Mouse (Mus musculus) A20 (cell line): Measurements from ENCODE around the gene Nat8l.

Source experiments
- DNase-seq: peaks from one replicate; pipeline ENCODE4 v3.0.0-alpha.2; 2011; ENCODE audit warnings: low read depth, low spot score

Nat8l gene

DNA sequence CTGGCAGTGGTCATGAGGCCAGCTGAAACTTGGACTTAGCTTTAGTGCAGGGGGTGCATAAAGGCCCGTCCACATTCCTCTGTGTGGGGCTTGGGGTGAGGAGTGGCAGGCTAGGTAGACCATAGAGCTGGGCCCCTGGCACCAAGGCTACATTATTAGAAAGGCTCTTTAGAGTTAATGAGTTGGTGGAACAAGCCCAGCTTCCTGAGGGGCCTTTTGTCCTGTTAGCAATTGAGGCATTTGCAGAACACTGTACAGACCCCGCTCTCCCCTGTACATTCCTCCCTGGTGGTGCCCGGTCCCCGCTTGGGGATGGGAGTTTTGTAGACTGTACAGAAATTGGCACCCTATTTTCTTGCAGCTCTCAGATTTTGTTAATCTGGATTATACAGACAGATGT is 6.9 kb downstream of the Nat8l start:
- no peak for DNase-seq

DNA sequence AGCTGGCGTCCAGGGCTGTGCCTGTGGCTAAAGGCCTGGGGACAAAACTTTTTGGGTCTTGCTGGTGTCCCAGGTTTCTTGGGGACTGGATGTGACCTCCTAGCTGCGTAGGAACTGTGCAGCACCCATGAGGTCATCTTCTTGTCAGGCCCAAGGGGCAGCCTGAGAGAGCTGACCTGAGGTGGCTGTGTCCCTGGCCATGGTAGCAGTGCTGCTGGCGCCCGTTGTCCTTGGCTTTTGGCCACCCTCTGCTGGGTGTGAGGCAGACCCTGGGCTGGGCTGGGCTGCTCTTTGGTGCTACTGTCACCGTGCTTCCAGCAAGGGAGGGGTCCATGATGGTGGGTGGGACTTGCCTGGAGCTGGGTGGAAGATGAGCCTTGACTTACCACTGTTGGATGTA is 8.8 kb downstream of the Nat8l start:
- DNase-seq: no peak

DNA sequence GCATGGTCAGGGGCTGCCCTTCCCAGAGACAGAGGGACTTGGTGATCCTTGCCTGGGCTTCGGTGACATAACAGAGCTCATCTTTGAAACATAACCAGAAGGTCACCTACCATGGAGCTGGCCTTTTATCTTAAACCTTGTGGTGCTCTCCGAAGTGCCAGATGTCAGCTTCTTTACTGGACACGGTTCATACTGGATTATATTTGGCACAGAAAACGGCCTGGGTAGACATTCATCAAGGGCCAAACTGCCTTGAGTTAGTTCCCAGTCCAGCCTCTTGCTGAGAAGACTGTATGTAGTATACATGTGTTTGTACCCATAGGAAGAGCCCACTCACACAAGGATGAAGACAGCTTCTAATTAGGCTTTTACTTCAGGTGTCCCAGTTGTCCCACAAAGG is 11.0 kb downstream of the Nat8l start:
- DNase-seq: no peak

DNA sequence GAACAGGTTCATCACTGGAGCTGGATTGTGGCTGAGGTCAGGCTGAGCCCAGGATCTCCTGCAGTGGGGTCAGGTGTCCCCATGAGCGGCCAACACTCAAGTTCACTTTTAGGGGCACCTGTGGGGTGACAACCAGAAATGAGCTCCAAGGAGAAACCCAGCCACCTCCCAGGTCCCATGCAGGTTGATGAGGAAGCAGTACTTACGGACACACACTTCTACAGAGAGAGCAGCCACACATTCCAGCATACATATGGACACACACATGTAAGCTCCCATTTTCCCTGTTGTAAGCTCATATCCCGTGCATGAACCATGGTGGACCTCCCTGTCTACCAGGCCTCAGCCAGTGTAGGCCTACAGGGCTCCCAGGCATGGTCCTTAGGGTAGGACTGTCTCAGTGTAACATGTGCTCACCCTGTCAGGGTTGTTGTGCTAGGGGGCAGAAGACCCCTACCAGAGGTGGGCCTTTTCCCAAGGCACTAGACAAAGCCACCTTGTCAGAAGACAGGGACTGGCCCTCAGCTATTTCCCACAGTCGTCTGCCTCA is 11.7 kb downstream of the Nat8l start:
- DNase-seq: no peak

DNA sequence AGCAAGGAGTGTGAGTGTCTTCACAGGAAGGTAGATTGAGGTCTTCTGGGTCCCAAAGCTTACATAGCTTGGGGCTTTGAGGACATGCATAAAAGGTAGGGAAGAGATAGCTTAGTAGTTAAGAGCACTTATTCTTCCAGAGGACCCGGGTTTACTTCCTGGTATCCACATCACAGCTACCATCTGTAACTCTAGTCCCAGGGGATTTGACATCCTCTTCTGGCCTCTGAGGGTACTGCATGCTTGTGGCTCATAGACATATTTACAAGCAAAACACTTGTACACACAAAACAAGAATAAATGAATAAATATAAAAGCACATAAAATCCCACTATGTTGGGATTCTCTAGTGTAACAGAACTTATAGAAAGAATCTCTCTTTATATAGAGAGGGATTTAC is 18.9 kb downstream of the Nat8l start:
- DNase-seq: peak; percentile 48

DNA sequence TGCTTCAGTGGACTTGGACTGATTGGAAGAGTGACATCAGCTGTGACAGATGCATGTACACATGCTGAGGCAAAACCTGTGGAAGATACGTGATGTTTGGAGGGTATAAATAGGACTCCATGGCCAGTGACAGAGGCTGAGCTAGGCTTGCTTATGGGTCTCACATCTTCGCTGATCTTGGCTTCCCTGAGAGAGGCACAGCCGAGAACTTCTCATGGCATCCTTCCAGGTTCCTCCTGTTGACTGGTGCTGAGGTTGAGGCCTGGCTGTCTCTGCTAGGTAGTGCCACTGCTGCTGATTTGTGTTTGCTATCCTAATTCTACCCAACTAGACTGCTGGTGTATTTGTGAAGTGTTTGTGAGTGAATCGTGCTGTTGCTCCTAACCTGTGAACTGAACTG is 23.2 kb downstream of the Nat8l start:
- DNase-seq: no peak

DNA sequence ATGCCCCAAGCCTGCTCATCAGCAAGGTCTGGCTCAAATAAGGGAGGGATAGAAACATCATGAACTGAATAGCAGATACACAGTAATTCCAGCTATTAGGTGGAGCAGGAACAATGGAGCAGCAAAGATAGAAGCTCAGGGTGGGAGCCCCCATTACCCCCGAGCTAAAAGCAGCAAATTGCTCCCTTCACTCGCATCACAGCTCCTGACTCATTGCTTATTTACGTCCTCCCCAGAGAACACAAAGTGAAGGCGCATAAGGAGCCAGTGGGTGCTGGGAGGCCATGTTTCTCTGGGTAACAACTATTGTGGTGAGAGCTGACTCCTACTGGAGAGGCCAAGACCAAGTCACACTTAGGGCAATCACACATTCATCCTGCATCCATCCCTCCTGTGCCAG is 34.3 kb downstream of the Nat8l start:
- no peak for DNase-seq

DNA sequence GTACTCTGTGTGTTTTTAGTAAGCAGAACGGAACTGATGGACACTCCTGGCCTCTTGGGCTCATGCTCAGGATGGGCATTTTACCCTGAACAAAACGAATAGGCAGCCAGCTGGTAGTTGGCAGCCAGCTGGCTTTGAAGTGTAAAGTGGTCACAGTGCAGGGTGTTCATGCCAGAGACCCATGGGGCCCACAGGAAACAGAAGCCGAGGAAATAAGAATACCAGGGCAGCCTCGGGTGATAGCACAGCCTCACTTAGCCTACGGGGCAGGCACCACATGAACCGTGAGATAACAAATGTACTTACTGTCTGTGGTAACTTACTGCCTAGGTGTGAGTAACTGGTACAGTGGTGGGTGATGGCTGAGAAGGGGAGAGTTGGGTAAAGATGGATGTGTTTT is 35.2 kb downstream of the Nat8l start:
- DNase-seq: no peak

DNA sequence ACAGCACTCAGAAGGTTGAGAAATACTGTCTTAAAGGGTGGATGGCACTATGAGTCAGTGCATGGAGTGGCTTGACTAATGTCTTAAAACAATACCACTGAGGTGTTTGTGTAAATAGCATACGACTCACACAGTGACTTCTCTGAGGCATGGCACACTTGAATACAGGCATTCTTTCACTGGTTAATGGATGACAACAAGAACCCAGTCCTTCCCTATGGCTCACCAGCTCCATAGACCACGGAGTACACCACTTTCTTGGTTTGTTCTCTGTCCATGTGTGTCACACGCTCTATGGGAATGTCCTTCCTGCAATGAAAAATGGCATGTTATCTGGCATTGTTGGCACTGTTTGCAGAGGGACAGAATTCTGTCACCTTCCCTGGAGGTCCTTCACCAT is 36.7 kb downstream of the Nat8l start:
- DNase-seq: no peak
